Mouse (Mus musculus) mature B cell (primary cell): ENCODE measurements around the gene Cdkal1.

Experiments
- in situ Hi-C: fragments of 300-500 bp; cut with MboI; formaldehyde crosslinking; loops from 2 replicates; pipeline ENCODE4 v1.14.3; 2019

Gene Cdkal1

GRCm38 (mm10) chr13:29184545-29184944 is 670.9 kb downstream of the Cdkal1 start:
- in situ Hi-C loops: no loop called here

GRCm38 (mm10) chr13:29179861-29180260 is 675.6 kb downstream of the Cdkal1 start:
- in situ Hi-C loops: no loop called here

GRCm38 (mm10) chr13:29179260-29179659 is 676.2 kb downstream of the Cdkal1 start:
- in situ Hi-C loops: no loop called here

GRCm38 (mm10) chr13:29177889-29178486 is 677.5 kb downstream of the Cdkal1 start:
- in situ Hi-C loops: no loop called here

- in situ Hi-C loops: no loop called here
Measured at GRCm38 (mm10) chr13:29169356-29169755, 686.1 kb downstream of the Cdkal1 start.

- in situ Hi-C loops: no loop called here
Measured at GRCm38 (mm10) chr13:29164845-29165524, 690.5 kb downstream of the Cdkal1 start.

- in situ Hi-C loops: no loop called here
Measured at GRCm38 (mm10) chr13:29162867-29163514, 692.5 kb downstream of the Cdkal1 start.

- in situ Hi-C loops: no loop called here
Measured at GRCm38 (mm10) chr13:29162444-29162843, 693.0 kb downstream of the Cdkal1 start.

GRCm38 (mm10) chr13:29161436-29161835 is 694.0 kb downstream of the Cdkal1 start:
- in situ Hi-C loops: no loop called here

- in situ Hi-C loops: no loop called here
Measured at GRCm38 (mm10) chr13:29156703-29157102, 698.8 kb downstream of the Cdkal1 start.

GRCm38 (mm10) chr13:29155297-29155696 is 700.2 kb downstream of the Cdkal1 start:
- in situ Hi-C loops: no loop called here

GRCm38 (mm10) chr13:29150120-29150519 is 705.4 kb downstream of the Cdkal1 start:
- in situ Hi-C loops: no loop called here

- in situ Hi-C loops: no loop called here
Measured at GRCm38 (mm10) chr13:29149404-29149803, 706.1 kb downstream of the Cdkal1 start.

- in situ Hi-C loops: no loop called here
Measured at GRCm38 (mm10) chr13:29148616-29149015, 706.9 kb downstream of the Cdkal1 start.
